Comparison of ENCODE assay signal across 20 mouse cellular contexts in the genomic region with DNA sequence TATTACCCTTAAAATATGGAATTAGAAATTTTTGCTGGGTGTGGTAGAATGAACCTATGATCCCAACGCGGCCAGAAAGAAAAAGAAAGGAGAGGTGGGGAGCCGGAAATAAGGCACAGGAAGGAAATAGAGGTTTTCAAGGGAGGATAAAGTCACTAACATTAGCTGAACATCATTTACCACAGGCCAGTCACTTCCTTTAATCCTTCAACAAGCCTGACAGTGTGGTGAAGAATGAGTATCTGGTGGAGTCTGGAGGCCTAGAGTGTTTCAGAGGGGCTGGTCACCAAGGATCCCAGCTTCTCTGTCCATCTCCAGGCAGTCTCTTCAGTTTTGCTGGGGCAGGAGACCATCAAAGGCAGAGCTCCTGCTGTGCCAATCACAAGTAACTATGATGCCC. TPM values are rescaled to one million over a fixed set of nuclear protein-coding genes. Genes with fewer than 3 reads are reported as not detected.
"Had no signal": no experiment of that assay in that cellular context is flagged by ENCODE, and none has a peak within 500 bp of the region (broad histone marks: within the 10 kb centered on the region; RNA-seq: fewer than 3 reads in every experiment).

No protein-coding gene starts in this region.

- H3K4me1 ChIP-seq: midbrain, embryonic 13.5 days; midbrain, embryonic 15.5 days; neural tube, embryonic 13.5 days; neural tube, embryonic 15.5 days had no signal

- DNase-seq: lung, adult 18-20 months; lung, embryonic 14.5 days; lung, postnatal 10 days; lung, postnatal 4 days; retina, postnatal 1 day; right cerebral cortex, adult 18-20 months; right cerebral cortex, postnatal 25 days; right cerebral cortex, postnatal 4 days; spleen, adult 18-20 months; thymus, adult 18-20 months; thymus, postnatal 14 days; thymus, postnatal 36 days had no signal

- H3K4me3 ChIP-seq: midbrain, embryonic 13.5 days; midbrain, embryonic 15.5 days; myocyte; neural tube, embryonic 13.5 days; neural tube, embryonic 15.5 days had no signal

- H3K9me3 ChIP-seq: midbrain, embryonic 13.5 days; midbrain, embryonic 15.5 days; neural tube, embryonic 13.5 days; neural tube, embryonic 15.5 days had no signal

- H3K4me2 ChIP-seq: lung, embryonic 14.5 days; midbrain, embryonic 11.5 days; midbrain, embryonic 13.5 days; midbrain, embryonic 15.5 days; neural tube, embryonic 13.5 days; neural tube, embryonic 15.5 days had no signal

- ATAC-seq: midbrain, embryonic 13.5 days; midbrain, embryonic 15.5 days had no signal

- H3K27me3 ChIP-seq: midbrain, embryonic 13.5 days; midbrain, embryonic 15.5 days; neural tube, embryonic 13.5 days; neural tube, embryonic 15.5 days had no signal

- H3K36me3 ChIP-seq: midbrain, embryonic 13.5 days; midbrain, embryonic 15.5 days; neural tube, embryonic 13.5 days; neural tube, embryonic 15.5 days had no signal

- H3K9ac ChIP-seq: lung, embryonic 14.5 days; midbrain, embryonic 13.5 days; midbrain, embryonic 15.5 days; neural tube, embryonic 13.5 days; neural tube, embryonic 15.5 days had no signal

- H3K27ac ChIP-seq: midbrain, embryonic 13.5 days; midbrain, embryonic 15.5 days; neural tube, embryonic 13.5 days; neural tube, embryonic 15.5 days had no signal

RNA-seq across cellular contexts. Expression of gene Oscar, which starts 5.5 kb away (rescaled TPM):
- polyA plus RNA-seq: liver, embryonic 16.5 days; lung, embryonic 14.5 days; myocyte; thymus, postnatal 0 days had no signal
